Mouse (Mus musculus): ENCODE results near the gene Cd101.

Cd101 gene

DNA sequence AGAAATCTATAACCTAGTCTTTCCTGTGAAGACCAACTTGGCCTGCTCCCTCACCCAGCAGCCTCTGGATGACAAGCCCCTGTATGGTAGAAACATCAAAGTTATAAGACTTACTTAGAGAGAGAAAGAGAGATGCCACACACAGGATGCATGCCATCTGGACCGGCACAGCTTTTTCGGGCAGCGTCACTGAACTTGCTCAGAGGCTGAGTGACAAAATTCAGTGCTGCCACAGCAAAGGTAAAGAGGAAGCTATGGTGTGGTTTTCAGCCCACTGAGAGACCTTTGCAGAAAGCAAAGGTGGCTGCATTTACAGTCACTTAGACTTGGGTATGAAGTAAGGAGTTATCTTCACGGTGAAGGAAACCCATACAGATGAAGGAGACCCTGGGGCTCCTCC is at the start of gene Cd101:
TSS of gene Cd101 (minus strand) at position 218 of the 400 bp plus-strand sequence.
- no peak for DNase-seq

DNA sequence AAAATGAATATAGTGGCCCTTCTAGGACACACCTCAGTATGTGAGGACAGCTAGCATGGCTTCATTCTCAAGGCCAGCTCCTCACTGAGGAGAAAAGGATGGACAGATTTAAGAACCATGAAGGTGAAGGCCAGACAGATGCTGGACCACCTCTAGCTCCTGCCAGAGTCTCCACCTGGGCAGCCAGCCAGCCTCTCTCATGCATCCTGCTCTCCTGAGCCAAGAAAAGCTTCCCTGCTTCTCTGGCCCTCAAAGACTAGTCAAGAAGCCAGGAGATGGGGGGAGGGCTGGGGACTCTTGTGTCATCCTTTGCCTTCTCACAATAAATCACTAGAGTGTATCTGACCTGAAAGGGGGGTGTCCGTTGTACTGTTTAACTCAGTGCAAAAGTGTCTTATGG is 49.0 kb upstream of the Cd101 start:
- DNase-seq, result peak; percentile 64

- DNase-seq, result no peak
Measured at GRCm38 (mm10) chr3:101077710-101078100, 48.3 kb upstream of the Cd101 start.

DNA sequence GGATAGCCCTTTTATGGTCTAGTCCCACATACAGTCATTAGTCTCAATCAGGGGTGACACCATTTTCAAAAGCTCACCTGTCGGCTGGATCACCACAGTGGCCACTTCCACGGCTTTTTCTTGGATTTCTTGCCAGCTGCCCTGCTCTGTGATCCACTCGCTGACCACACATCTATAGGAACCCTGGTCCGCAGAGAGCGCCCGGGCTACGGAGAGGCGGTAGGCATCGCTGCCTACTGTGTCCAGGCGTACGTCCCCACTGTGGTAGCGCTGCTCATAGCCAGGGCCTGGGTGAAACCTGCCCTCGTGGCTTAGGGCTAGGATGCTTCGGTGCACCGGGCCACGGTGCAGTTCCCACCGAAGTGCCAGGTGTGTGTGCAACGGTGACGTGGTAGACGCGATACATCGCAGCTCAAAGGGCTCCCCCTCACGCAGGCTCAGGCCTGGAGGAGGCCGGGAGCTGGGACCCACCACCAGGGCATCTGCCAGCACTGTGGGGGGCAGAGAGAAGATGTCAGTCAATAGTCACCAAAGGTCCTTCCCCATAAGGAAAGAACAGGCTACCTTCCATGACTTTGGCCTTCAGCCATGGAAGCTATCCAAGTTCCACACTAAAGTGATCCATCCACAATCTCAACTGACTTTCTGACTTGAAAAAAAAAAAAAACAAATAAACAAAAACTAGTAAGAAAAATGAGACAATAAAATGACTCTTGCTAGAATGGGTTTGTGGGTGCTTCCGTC is 47.8 kb upstream of the Cd101 start:
- DNase-seq, result peak; percentile 49

- no peak for DNase-seq
Measured at GRCm38 (mm10) chr3:101075866-101076265, 46.5 kb upstream of the Cd101 start.

- no peak for DNase-seq
Measured at GRCm38 (mm10) chr3:101073384-101073783, 44.0 kb upstream of the Cd101 start.

DNA sequence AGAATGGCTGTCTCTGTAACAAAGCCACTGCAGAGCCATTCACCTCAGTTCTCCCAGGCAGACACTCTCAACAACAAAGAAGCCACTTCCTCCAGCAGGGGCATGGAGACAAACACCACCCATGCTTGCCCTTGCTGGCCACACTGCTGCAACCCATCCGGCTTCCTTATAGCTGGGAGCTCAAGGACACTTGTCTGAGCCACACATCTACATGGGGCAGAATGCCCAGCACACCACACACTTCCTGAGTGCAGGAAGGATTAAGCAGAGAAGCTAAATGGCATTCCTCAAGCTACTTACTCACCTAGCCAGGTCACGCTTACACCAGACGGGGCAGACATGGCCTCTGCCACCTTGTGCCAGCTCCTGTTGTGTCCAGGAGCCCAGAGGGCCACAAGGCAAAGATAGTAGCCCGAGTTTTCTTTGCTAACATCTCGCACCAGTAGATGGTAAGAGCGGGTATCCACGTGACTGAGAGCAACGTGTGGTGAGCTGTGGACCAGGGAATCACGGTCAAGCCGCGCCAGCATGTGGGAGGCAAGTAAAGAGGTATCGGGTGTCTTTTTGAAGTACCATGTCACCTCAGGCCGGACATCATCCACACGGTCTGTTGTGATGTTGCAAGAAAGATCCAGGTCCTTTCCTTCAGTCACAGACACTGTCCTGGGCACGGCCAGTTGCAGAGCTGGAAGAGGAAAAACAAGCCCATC is 43.3 kb upstream of the Cd101 start:
- DNase-seq, result no peak

GRCm38 (mm10) chr3:101071576-101071975 is 42.2 kb upstream of the Cd101 start:
- DNase-seq, result no peak

DNA sequence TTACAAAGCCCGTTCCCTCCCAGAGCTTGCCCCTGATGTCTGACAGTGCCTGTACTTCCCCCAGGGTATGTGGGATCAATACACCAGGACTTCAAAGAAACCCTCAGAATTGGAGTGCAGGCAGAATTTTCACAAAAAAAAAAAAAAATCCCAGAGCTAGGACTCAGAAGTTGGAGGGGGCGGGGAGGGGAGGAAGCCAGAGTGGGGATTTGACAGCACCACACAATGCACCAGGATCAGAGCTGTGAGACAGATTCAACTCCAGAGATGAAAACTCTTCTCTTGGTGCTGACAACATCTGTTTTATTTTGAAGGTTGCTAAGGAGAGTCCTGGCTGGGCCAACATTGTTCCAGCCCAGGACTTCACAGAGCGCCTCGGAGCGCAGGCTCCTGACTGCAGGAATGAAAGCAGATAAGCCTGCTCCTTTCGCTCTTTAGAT is 41.5 kb upstream of the Cd101 start:
- no peak for DNase-seq

DNA sequence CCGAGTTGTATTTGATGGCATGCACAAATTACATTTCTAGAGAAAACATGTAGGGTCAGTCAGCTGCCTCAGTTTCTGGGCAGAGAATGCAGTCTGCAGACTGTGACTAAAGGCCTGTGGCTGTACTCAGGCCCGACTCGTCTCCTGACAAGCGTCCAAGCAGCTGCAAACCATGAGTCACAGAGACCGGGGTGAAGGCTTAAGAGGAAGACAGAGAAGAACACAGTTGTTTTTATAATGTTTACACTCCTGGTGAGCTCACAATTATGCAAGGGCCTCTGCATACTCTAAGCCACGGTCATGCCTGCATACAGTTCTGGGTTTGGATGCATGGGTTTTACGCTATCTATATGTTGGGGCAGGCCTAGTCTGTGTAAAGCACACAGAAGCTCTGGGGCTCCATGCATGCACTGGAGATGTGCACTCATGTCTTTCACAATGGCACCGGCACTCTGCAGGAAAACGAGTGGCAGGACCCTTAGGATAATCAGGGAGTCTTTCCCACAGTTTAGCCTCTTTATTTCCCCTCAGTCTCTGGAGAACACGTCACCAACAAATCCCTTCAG is 41.0 kb upstream of the Cd101 start:
- DNase-seq, result peak; percentile 48

GRCm38 (mm10) chr3:101068701-101069100 is 39.3 kb upstream of the Cd101 start:
- DNase-seq, result no peak

- DNase-seq, result no peak
Measured at GRCm38 (mm10) chr3:101066175-101066574, 36.8 kb upstream of the Cd101 start.

DNA sequence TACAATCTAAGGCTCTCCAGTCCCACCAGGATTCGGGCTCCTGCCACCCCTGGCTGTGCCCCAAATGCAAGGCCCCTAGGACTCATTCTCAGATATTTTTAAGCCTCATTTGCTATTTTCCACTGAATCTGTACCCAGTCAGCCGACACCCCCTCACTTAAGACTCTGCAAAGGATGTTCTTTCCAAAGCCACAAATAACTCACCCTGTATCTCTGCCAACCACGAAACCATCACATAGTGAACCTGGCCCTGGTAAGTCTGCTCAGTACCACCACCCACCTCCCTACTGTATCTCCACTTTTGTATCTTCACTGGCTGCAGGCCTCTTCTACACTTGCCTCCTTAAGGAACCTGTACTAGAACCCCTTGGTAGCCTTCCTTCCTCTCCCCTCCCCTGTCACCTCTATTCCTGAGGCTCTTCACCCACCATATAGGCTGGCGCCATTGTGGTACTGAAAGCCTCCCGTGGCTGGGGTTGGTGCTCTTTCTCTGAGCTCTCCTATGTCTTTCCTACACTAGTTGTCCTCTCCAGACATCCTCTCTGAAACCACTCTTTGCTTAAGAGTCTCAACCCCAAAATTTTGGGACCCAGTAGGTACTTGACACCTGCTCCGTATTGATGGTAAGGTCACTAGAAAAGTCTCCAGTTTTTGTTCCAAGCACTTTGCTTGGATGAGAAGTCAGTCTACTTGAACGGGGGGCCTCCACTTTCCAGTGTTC is 32.7 kb upstream of the Cd101 start:
- DNase-seq, result no peak

- no peak for DNase-seq
Measured at GRCm38 (mm10) chr3:101059214-101059613, 29.9 kb upstream of the Cd101 start.

DNA sequence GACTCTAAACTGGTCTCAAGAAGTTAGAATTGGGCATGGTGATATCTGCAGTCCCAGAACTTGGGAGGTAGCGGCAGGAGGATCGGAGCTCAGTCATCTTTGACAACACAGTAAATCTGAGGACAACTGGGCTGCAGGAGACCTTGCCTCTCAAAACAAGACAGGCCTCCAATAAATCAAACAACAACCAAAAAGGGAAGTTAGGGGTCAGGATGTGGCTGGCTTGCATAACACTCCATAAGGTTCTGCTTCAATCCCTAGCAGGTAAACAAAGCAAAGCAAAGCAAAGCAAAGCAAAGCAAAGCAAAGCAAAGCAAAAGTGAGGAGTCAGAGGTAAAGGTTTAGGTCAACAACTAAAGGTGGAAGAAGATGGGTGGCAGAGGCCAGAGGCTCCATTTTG is 28.8 kb upstream of the Cd101 start:
- no peak for DNase-seq

- DNase-seq, result no peak
Measured at GRCm38 (mm10) chr3:101055216-101055615, 25.9 kb upstream of the Cd101 start.

DNA sequence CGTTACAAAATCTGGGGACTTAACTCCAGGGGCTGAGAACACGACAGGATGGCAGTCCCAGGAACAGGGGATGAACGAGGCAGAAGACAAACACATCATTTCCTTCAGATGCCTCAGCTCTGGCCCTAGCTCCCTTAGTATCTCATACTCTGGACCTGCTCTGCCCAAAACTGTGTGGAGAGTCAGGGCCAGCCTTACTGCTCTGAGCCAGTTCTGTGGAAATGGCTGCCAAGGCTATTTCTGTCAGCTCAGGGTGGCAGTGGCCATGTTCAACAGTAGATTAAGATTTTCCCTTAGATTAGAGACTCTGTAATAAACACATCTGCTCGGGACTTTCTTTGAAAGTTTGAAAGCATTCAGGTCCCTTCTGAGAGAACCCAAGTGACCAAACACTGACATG is 22.2 kb upstream of the Cd101 start:
- DNase-seq, result no peak

- no peak for DNase-seq
Measured at GRCm38 (mm10) chr3:101049997-101050396, 20.6 kb upstream of the Cd101 start.

DNA sequence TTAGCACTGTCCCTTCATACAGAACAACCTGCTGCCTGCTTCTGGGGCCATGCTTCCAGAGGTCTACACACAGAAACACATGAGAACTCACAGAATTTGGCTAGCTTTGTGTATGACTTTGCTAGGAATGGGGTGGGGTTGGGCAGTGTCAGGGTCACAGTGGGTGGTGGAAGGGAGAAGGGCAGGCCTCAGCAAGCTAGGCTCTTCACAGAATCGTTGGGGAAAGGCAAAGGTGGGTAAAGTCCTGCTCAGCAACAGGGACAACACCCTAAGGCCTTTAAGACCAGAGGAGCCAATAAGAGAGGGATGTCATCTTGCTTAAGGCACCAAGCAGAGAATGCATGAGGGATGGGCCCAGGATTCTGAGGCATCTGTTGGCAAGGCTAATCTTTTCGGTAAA is 19.4 kb upstream of the Cd101 start:
- DNase-seq, result no peak

- peak; percentile 21 for DNase-seq
Measured at GRCm38 (mm10) chr3:101047586-101048275, 18.4 kb upstream of the Cd101 start.

DNA sequence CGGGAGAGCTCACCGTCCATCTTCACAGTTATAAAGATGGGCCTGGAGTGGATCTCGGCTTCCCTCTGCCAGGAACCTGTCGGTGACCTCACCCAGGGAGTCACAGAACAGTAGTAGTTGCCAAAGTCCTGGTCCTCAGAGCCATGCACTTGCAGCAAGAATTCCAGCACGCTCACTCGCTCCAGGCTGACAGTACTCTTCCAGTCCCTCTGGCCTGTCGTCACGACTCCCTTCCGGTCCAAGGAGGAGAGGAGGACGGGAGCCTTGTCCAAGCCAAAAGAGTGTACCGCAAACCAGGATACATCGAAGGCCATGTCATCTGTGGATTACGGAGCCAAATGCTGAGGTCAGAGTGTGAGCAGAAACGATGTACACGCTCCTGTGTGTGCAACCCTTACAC is 16.1 kb upstream of the Cd101 start:
- DNase-seq, result no peak

DNA sequence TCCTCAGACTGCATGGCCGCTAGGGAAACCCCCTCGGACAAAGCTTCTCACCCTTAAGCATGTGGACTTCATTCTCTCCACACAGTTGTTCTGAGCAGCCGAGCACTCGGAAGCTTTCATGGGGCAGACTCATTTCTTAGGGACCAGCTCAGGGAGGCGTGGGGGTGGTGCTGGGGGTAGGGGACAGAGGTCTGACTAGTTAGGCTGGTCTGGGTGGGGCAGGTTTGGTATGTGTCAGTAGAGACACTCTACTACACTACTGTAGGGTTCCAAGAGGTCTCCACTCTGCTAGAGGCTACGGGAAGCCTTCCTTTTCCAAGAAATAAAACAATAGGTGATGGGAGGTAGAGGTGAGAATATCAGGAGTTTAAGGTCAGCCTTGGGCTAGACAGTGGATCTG is 15.3 kb upstream of the Cd101 start:
- DNase-seq, result peak; percentile 15

GRCm38 (mm10) chr3:101041997-101042396 is 12.6 kb upstream of the Cd101 start:
- DNase-seq, result no peak
